Mouse (Mus musculus): ENCODE data around the gene Afmid.
"Not testable (repeated sequence)": the region's sequence is repeated elsewhere in the genome, so short reads cannot be mapped to it uniquely, and the experiment has no call there.

Gene Afmid

GRCm38 (mm10) chr11:117825333-117826101, at the start of gene Afmid, which contains the start of gene Tk1:
Afmid (plus strand) TSS chr11:117825924.
Tk1 (minus strand) TSS chr11:117826092.
- DNase-seq (ENCODE audit: low spot score), result no peak

- no peak for DNase-seq (ENCODE audit: low spot score)
Observed at GRCm38 (mm10) chr11:117776085-117776792, 49.5 kb upstream of the Afmid start.

GRCm38 (mm10) chr11:117777111-117777510, 48.6 kb upstream of the Afmid start:
- no peak for DNase-seq (ENCODE audit: low spot score)

GRCm38 (mm10) chr11:117778031-117778430, 47.7 kb upstream of the Afmid start:
- DNase-seq (ENCODE audit: low spot score), result no peak

- DNase-seq (ENCODE audit: low spot score), result no peak
Observed at GRCm38 (mm10) chr11:117778851-117779433, 46.8 kb upstream of the Afmid start.

- DNase-seq (ENCODE audit: low spot score), result no peak
Observed at GRCm38 (mm10) chr11:117779434-117780198, 46.1 kb upstream of the Afmid start.

GRCm38 (mm10) chr11:117780199-117780515, 45.6 kb upstream of the Afmid start:
- DNase-seq (ENCODE audit: low spot score), result no peak

- no peak for DNase-seq (ENCODE audit: low spot score)
Observed at GRCm38 (mm10) chr11:117780582-117781111, 45.1 kb upstream of the Afmid start.

GRCm38 (mm10) chr11:117781199-117781821, 44.4 kb upstream of the Afmid start:
- no peak for DNase-seq (ENCODE audit: low spot score)

GRCm38 (mm10) chr11:117781993-117782704, 43.6 kb upstream of the Afmid start, which contains the start of the genes Tmc8 and Tmc6:
Tmc8 (plus strand) TSS chr11:117782076.
Tmc6 (minus strand) TSS chr11:117782198.
- DNase-seq (ENCODE audit: low spot score), result no peak

GRCm38 (mm10) chr11:117782705-117783034, 43.1 kb upstream of the Afmid start:
- DNase-seq (ENCODE audit: low spot score), result no peak

- DNase-seq (ENCODE audit: low spot score), result no peak
Observed at GRCm38 (mm10) chr11:117783089-117783488, 42.6 kb upstream of the Afmid start.

- DNase-seq (ENCODE audit: low spot score), result no peak
Observed at GRCm38 (mm10) chr11:117783683-117784309, 41.9 kb upstream of the Afmid start.

- DNase-seq (ENCODE audit: low spot score), result no peak
Observed at GRCm38 (mm10) chr11:117786294-117786693, 39.4 kb upstream of the Afmid start.

- not testable (repeated sequence) for DNase-seq (ENCODE audit: low spot score)
Observed at GRCm38 (mm10) chr11:117788481-117788880, 37.2 kb upstream of the Afmid start.

GRCm38 (mm10) chr11:117790286-117790685, 35.4 kb upstream of the Afmid start:
- DNase-seq (ENCODE audit: low spot score), result peak; percentile 61

GRCm38 (mm10) chr11:117790703-117791440, 34.9 kb upstream of the Afmid start:
- DNase-seq (ENCODE audit: low spot score), result no peak

- DNase-seq (ENCODE audit: low spot score), result no peak
Observed at GRCm38 (mm10) chr11:117791441-117791761, 34.3 kb upstream of the Afmid start.

- no peak for DNase-seq (ENCODE audit: low spot score)
Observed at GRCm38 (mm10) chr11:117792281-117792888, 33.3 kb upstream of the Afmid start.

All from left cerebral cortex, adult 11 months (tissue).